Mouse (Mus musculus) hindbrain, embryonic 15.5 days (tissue): ENCODE results near the gene Psmd13. TPM values are rescaled to one million over a fixed set of nuclear protein-coding genes. Genes with fewer than 3 reads are reported as not detected.

ENCODE experiments used
- ATAC-seq: fragments of 200-750 bp; cut with Nextera tagmentation; 2 replicates; pipeline ENCODE4 v1.8.0; 2017; ENCODE audit warnings: low read depth, moderate number of reproducible peaks, moderate TSS enrichment; ENCODE audit not compliant: low FRiP score
- H3K27ac ChIP-seq: fragments of 300-500 bp; sonication (generic); replicated peaks from 2 replicates; pipeline ENCODE4 v1.5.1; 2015; ENCODE audit warnings: mild to moderate bottlenecking, inconsistent platforms
- H3K27me3 ChIP-seq: fragments of 300-500 bp; sonication (generic); 2 replicates; pipeline ENCODE4 v1.6.1; 2015; ENCODE audit warnings: control low read depth, inconsistent platforms
- H3K36me3 ChIP-seq: fragments of 300-500 bp; sonication (generic); 2 replicates; pipeline ENCODE4 v1.6.1; 2015; ENCODE audit warnings: control low read depth, inconsistent platforms
- H3K4me1 ChIP-seq: fragments of 300-500 bp; sonication (generic); replicated peaks from 2 replicates; pipeline ENCODE4 v1.6.1; 2015; ENCODE audit warnings: control low read depth, inconsistent platforms
- H3K4me2 ChIP-seq: fragments of 300-500 bp; sonication (generic); 2 replicates; pipeline ENCODE4 v1.6.1; 2015; ENCODE audit warnings: moderate library complexity, mild to moderate bottlenecking, inconsistent platforms
- H3K4me3 ChIP-seq: fragments of 300-500 bp; sonication (generic); 2 replicates; pipeline ENCODE4 v1.5.1; 2015; ENCODE audit warnings: mild to moderate bottlenecking, inconsistent platforms
- H3K9ac ChIP-seq: fragments of 300-500 bp; sonication (generic); 2 replicates; pipeline ENCODE4 v1.6.1; 2015; ENCODE audit warnings: inconsistent platforms
- H3K9me3 ChIP-seq: fragments of 300-500 bp; sonication (generic); 2 replicates; pipeline ENCODE4 v1.6.1; 2016; ENCODE audit warnings: control low read depth, inconsistent platforms
- WGBS: fragments of 180-500 bp; shearing (Covaris S2); methylation state at CpG from one replicate; pipeline ENCODE4 v1.1.7; 2015; 5-methylcytosine and 5-hydroxymethylcytosine counted together
- polyA plus RNA-seq: library from polyadenylated mRNA; unstranded; fragments of >200 nt; fragmentation: Nextera tagmentation; extraction: Ambion mirVana; gene quantifications from 2 replicates; pipeline ENCODE4 v1.2.1, GENCODE M21; 2015

Psmd13 gene
- polyA plus RNA-seq, 1 experiment from 2014 or later: 259 TPM

GRCm38 (mm10) chr7:140897863-140898262 lies 16.1 kb downstream of the Psmd13 start:
- H3K4me2 ChIP-seq: no peak overlapping the region
- WGBS: 94% methylated on average over 7 of the region's 7 CpGs
- H3K27ac ChIP-seq: no peak overlapping the region
- no peaks in the 10 kb centered on the region for H3K27me3 ChIP-seq
- no peak overlapping the region for H3K9ac ChIP-seq
- no peaks in the 10 kb centered on the region; the same call in 1 of the 2 replicates for H3K4me1 ChIP-seq
- ATAC-seq: no peak
- H3K4me3 ChIP-seq: no peak overlapping the region
- peaks cover 47% of the 10 kb centered on the region for H3K36me3 ChIP-seq
- no peaks in the 10 kb centered on the region for H3K9me3 ChIP-seq

GRCm38 (mm10) chr7:140899121-140899520 lies 17.4 kb downstream of the Psmd13 start:
- no peaks in the 10 kb centered on the region for H3K27me3 ChIP-seq
- H3K27ac ChIP-seq: no peak overlapping the region
- ATAC-seq: no peak
- 79% methylated on average over 3 of the region's 3 CpGs for WGBS
- no peak overlapping the region for H3K9ac ChIP-seq
- H3K36me3 ChIP-seq: peaks cover 41% of the 10 kb centered on the region
- peaks cover 6% of the 10 kb centered on the region for H3K4me1 ChIP-seq
- H3K9me3 ChIP-seq: no peaks in the 10 kb centered on the region
- no peak overlapping the region for H3K4me3 ChIP-seq
- H3K4me2 ChIP-seq: no peak overlapping the region

GRCm38 (mm10) chr7:140900220-140900619 lies 18.5 kb downstream of the Psmd13 start, which contains the start of gene Cox8b:
Gene Cox8b (minus strand): TSS chr7:140900446.
- ATAC-seq: no peak
- Histone ChIP-seq H3K9ac (no peak within 1 kb of the TSS), H3K4me3 (no peak within 1 kb of the TSS), H3K27ac (no peak within 1 kb of the TSS), H3K4me1 (peaks cover 6% of the 10 kb centered on the region), H3K9me3 (no peaks in the 10 kb centered on the region), H3K4me2 (no peak within 1 kb of the TSS), H3K36me3 (peaks cover 31% of the 10 kb centered on the region), H3K27me3 (no peaks in the 10 kb centered on the region)
- WGBS: 77% methylated on average over 10 of the region's 10 CpGs

GRCm38 (mm10) chr7:140902036-140902875 lies 20.5 kb downstream of the Psmd13 start:
- ATAC-seq: no peak
- Histone ChIP-seq H3K36me3 (peaks cover 17% of the 10 kb centered on the region), H3K27me3 (no peaks in the 10 kb centered on the region), H3K4me1 (peaks cover 6% of the 10 kb centered on the region), H3K27ac (no peak overlapping the region), H3K4me2 (no peak overlapping the region), H3K9me3 (no peaks in the 10 kb centered on the region), H3K9ac (no peak overlapping the region), H3K4me3 (no peak overlapping the region)
- 83% methylated on average over 15 of the region's 15 CpGs for WGBS

- Histone ChIP-seq H3K4me1 (peaks cover 6% of the 10 kb centered on the region), H3K4me3 (no peak overlapping the region), H3K9ac (no peak overlapping the region), H3K9me3 (no peaks in the 10 kb centered on the region), H3K27me3 (no peaks in the 10 kb centered on the region), H3K36me3 (peaks cover 8% of the 10 kb centered on the region), H3K4me2 (0 out of 2 replicates have a peak overlapping the region, but pooled peaks have one; percentile 13), H3K27ac (no peak overlapping the region)
- 25% methylated on average over 13 of the region's 13 CpGs for WGBS
- peak; percentile 55 for ATAC-seq
Observed at GRCm38 (mm10) chr7:140903212-140903611, 21.4 kb downstream of the Psmd13 start.

GRCm38 (mm10) chr7:140905642-140906081 lies 23.9 kb downstream of the Psmd13 start:
- Histone ChIP-seq H3K4me2 (no peak overlapping the region), H3K36me3 (no peaks in the 10 kb centered on the region), H3K9me3 (no peaks in the 10 kb centered on the region), H3K4me3 (no peak overlapping the region), H3K4me1 (peaks cover 11% of the 10 kb centered on the region), H3K27me3 (no peaks in the 10 kb centered on the region), H3K27ac (no peak overlapping the region), H3K9ac (no peak overlapping the region)
- 83% methylated on average over 2 of the region's 2 CpGs for WGBS
- no peak for ATAC-seq

GRCm38 (mm10) chr7:140907131-140907530 lies 25.4 kb downstream of the Psmd13 start:
- Histone ChIP-seq H3K4me3 (no peak overlapping the region), H3K9me3 (no peaks in the 10 kb centered on the region), H3K4me1 (peaks cover 11% of the 10 kb centered on the region), H3K36me3 (no peaks in the 10 kb centered on the region), H3K9ac (no peak overlapping the region), H3K27ac (no peak overlapping the region), H3K27me3 (no peaks in the 10 kb centered on the region), H3K4me2 (no peak overlapping the region)
- ATAC-seq: no peak
- 86% methylated on average over 13 of the region's 13 CpGs for WGBS

GRCm38 (mm10) chr7:140907697-140908096 lies 25.9 kb downstream of the Psmd13 start:
- no peak overlapping the region for H3K4me3 ChIP-seq
- H3K4me2 ChIP-seq: no peak overlapping the region
- no peak overlapping the region for H3K9ac ChIP-seq
- H3K9me3 ChIP-seq: no peaks in the 10 kb centered on the region
- no peak for ATAC-seq
- no peaks in the 10 kb centered on the region for H3K27me3 ChIP-seq
- H3K36me3 ChIP-seq: no peaks in the 10 kb centered on the region
- 86% methylated on average over 7 of the region's 7 CpGs for WGBS
- peaks cover 11% of the 10 kb centered on the region for H3K4me1 ChIP-seq
- H3K27ac ChIP-seq: no peak overlapping the region

- Histone ChIP-seq H3K4me3 (no peak overlapping the region; the same call in 1 of the 2 replicates), H3K4me2 (peak overlapping the region; percentile 93; the same call in 1 of the 2 replicates), H3K9ac (no peak overlapping the region), H3K36me3 (no peaks in the 10 kb centered on the region), H3K4me1 (peaks cover 8% of the 10 kb centered on the region), H3K9me3 (no peaks in the 10 kb centered on the region), H3K27ac (no peak overlapping the region), H3K27me3 (no peaks in the 10 kb centered on the region)
- 49% methylated on average over 7 of the region's 7 CpGs for WGBS
- no peak for ATAC-seq
Observed at GRCm38 (mm10) chr7:140908181-140908580, 26.4 kb downstream of the Psmd13 start.

GRCm38 (mm10) chr7:140908634-140909107 lies 26.9 kb downstream of the Psmd13 start:
- Histone ChIP-seq H3K9ac (peak overlapping the region; percentile 43; the same call in 1 of the 2 replicates), H3K9me3 (no peaks in the 10 kb centered on the region)
- ATAC-seq: peak; percentile 75

GRCm38 (mm10) chr7:140912293-140912692 lies 30.5 kb downstream of the Psmd13 start:
- no peak for ATAC-seq
- Histone ChIP-seq H3K4me2 (no peak overlapping the region), H3K36me3 (no peaks in the 10 kb centered on the region)

More at GRCm38 (mm10) chr7:140908634-140909107, 26.9 kb downstream of the Psmd13 start:
- Histone ChIP-seq H3K27ac (no peak overlapping the region), H3K4me3 (peak overlapping the region; percentile 43), H3K4me1 (peaks cover 5% of the 10 kb centered on the region), H3K36me3 (no peaks in the 10 kb centered on the region), H3K4me2 (peak overlapping the region; percentile 93), H3K27me3 (no peaks in the 10 kb centered on the region)
- WGBS: under 1% methylated on average over 19 of the region's 19 CpGs

GRCm38 (mm10) chr7:140912846-140913482 lies 31.2 kb downstream of the Psmd13 start:
- H3K27ac ChIP-seq: no peak overlapping the region
- 0 out of 2 replicates have a peak, but pooled peaks cover under 1% of the 10 kb centered on the region for H3K27me3 ChIP-seq
- no peaks in the 10 kb centered on the region for H3K36me3 ChIP-seq
- no peak for ATAC-seq
- H3K4me3 ChIP-seq: no peak overlapping the region
- no peaks in the 10 kb centered on the region for H3K9me3 ChIP-seq
- H3K4me2 ChIP-seq: no peak overlapping the region
- no peak overlapping the region for H3K9ac ChIP-seq
- WGBS: 70% methylated on average over 5 of the region's 5 CpGs
- peaks cover 5% of the 10 kb centered on the region for H3K4me1 ChIP-seq

More at GRCm38 (mm10) chr7:140912293-140912692, 30.5 kb downstream of the Psmd13 start:
- H3K27ac ChIP-seq: no peak overlapping the region
- H3K9ac ChIP-seq: no peak overlapping the region
- H3K27me3 ChIP-seq: no peaks in the 10 kb centered on the region
- no peaks in the 10 kb centered on the region for H3K9me3 ChIP-seq
- WGBS: 74% methylated on average over 3 of the region's 3 CpGs
- H3K4me3 ChIP-seq: no peak overlapping the region
- H3K4me1 ChIP-seq: peaks cover 5% of the 10 kb centered on the region
